Mouse (Mus musculus) right cerebral cortex, postnatal 10 days (tissue): Measurements from ENCODE around the gene Gm21310.
"Not testable (repeated sequence)": the region's sequence is repeated elsewhere in the genome, so short reads cannot be mapped to it uniquely, and the experiment has no call there.

Experiments used
- DNase-seq, 2 experiments: peaks; one replicate each; pipeline ENCODE4 v3.0.0; 2021; ENCODE audit warnings: low spot score in 2 of 2

Gm21310 gene

GRCm38 (mm10) chrY:10147083-10147482 lies at the start of gene Gm21310:
Gene Gm21310, minus strand, starts transcription at chrY:10147183.
- not testable (repeated sequence) for DNase-seq
